Mouse (Mus musculus) leukemia stem cell, adult 10-12 weeks (primary cell): ENCODE data around the gene Edem1. TPM values are rescaled to one million over a fixed set of nuclear protein-coding genes. Genes with fewer than 3 reads are reported as not detected.

Source experiments
- polyA plus RNA-seq: library from polyadenylated mRNA; stranded (reverse); fragments of >175 nt; gene quantifications from 2 replicates; pipeline ENCODE4 v1.2.3, GENCODE M21; 2012; ENCODE audit warnings: low replicate concordance

Edem1 gene
- 7.7 and 12.5 TPM in 2 replicates for polyA plus RNA-seq

GRCm38 (mm10) chr6:108828234-108828868, at the start of gene Edem1:
Gene Edem1 (plus strand): TSS chr6:108828641.

GRCm38 (mm10) chr6:108782526-108783183, 45.8 kb upstream of the Edem1 start, which contains the start of gene Arl8b:
Gene Arl8b (plus strand): TSS chr6:108783099.

Other genes with a start within 250 kb of the Edem1 start
- 8.2 and 12.5 TPM in 2 replicates for gene Bhlhe40, start 168.0 kb upstream of the Edem1 start, polyA plus RNA-seq
- gene Arl8b, start 45.5 kb upstream of the Edem1 start, polyA plus RNA-seq: 7.1 and 11.3 TPM in 2 replicates